Mouse (Mus musculus) lung, postnatal 0 days (tissue): ENCODE data around the gene Fli1.

Experiments
- CTCF ChIP-seq: IDR thresholded peaks from 2 replicates; pipeline ENCODE4 v1.5.1; 2016; ENCODE audit warnings: antibody characterized with exemption, mild to moderate bottlenecking
- EP300 ChIP-seq: IDR thresholded peaks from 2 replicates; pipeline ENCODE4 v1.6.1; 2016; ENCODE audit warnings: antibody characterized with exemption, mild to moderate bottlenecking, control low read depth

GRCm38 (mm10) chr9:32487401-32487800 lies 55.3 kb downstream of the Fli1 start:
- no peak for TF ChIP-seq CTCF
- no peak for TF ChIP-seq EP300
